Mouse (Mus musculus): ENCODE data around the gene Map3k5. TPM values are rescaled to one million over a fixed set of nuclear protein-coding genes. Genes with fewer than 3 reads are reported as not detected.

The Map3k5 gene
- polyA plus RNA-seq, 1 experiment: 11.3 TPM

- Histone ChIP-seq H3K27ac (ENCODE audit: insufficient read depth, low read depth, low read length) (peak overlapping the region; percentile 91), H3K4me1 (ENCODE audit: control insufficient read depth, insufficient read depth, low read length) (peaks cover 16% of the 10 kb centered on the region), H3K27me3 (replicated peaks; ENCODE audit: control insufficient read depth, insufficient read depth, low read length) (no peaks in the 10 kb centered on the region), H3K36me3 (ENCODE audit: control insufficient read depth, insufficient read depth, low read length) (no peaks in the 10 kb centered on the region), H3K4me3 (ENCODE audit: insufficient read depth, low read depth, low read length) (peak overlapping the region; percentile 89)
- TF ChIP-seq POLR2A (IDR thresholded peaks at IDR 0.05; ENCODE audit: low read depth, low read length) (no peak), CTCF (conservative IDR thresholded peaks at IDR 0.05; ENCODE audit: insufficient read depth, insufficient read length, low read depth, low read length) (no peak)
- 4% methylated on average over 13 of the region's 13 CpGs for WGBS
- peak; percentile 44 for DNase-seq
Observed at GRCm38 (mm10) chr10:20149835-20150355, 215.6 kb downstream of the Map3k5 start.

- WGBS: 73% methylated on average over 1 of the region's 1 CpGs
- TF ChIP-seq CTCF (conservative IDR thresholded peaks at IDR 0.05; ENCODE audit: insufficient read depth, insufficient read length, low read depth, low read length): no peak
- no peak for TF ChIP-seq POLR2A (IDR thresholded peaks at IDR 0.05; ENCODE audit: low read depth, low read length)
- H3K4me3 ChIP-seq (ENCODE audit: insufficient read depth, low read depth, low read length): no peak overlapping the region
- H3K27ac ChIP-seq (ENCODE audit: insufficient read depth, low read depth, low read length): no peak overlapping the region
- no peak for DNase-seq
- H3K36me3 ChIP-seq (ENCODE audit: control insufficient read depth, insufficient read depth, low read length): no peaks in the 10 kb centered on the region
- H3K4me1 ChIP-seq (ENCODE audit: control insufficient read depth, insufficient read depth, low read length): peaks cover 16% of the 10 kb centered on the region
- H3K27me3 ChIP-seq (replicated peaks; ENCODE audit: control insufficient read depth, insufficient read depth, low read length): no peaks in the 10 kb centered on the region
Observed at GRCm38 (mm10) chr10:20152131-20152530, 217.9 kb downstream of the Map3k5 start.

- H3K27ac ChIP-seq (ENCODE audit: insufficient read depth, low read depth, low read length): no peak overlapping the region
- H3K4me3 ChIP-seq (ENCODE audit: insufficient read depth, low read depth, low read length): no peak overlapping the region
- H3K36me3 ChIP-seq (ENCODE audit: control insufficient read depth, insufficient read depth, low read length): no peaks in the 10 kb centered on the region
- H3K27me3 ChIP-seq (replicated peaks; ENCODE audit: control insufficient read depth, insufficient read depth, low read length): no peaks in the 10 kb centered on the region
- peaks cover 21% of the 10 kb centered on the region for H3K4me1 ChIP-seq (ENCODE audit: control insufficient read depth, insufficient read depth, low read length)
- no peak for DNase-seq
- no peak for TF ChIP-seq POLR2A (IDR thresholded peaks at IDR 0.05; ENCODE audit: low read depth, low read length)
- TF ChIP-seq CTCF (conservative IDR thresholded peaks at IDR 0.05; ENCODE audit: insufficient read depth, insufficient read length, low read depth, low read length): no peak
- 37% methylated on average over 2 of the region's 2 CpGs for WGBS
Observed at GRCm38 (mm10) chr10:20153507-20153906, 219.2 kb downstream of the Map3k5 start.

GRCm38 (mm10) chr10:20155401-20155800, 221.1 kb downstream of the Map3k5 start:
- Histone ChIP-seq H3K4me3 (ENCODE audit: insufficient read depth, low read depth, low read length) (no peak overlapping the region), H3K36me3 (ENCODE audit: control insufficient read depth, insufficient read depth, low read length) (no peaks in the 10 kb centered on the region), H3K4me1 (ENCODE audit: control insufficient read depth, insufficient read depth, low read length) (peaks cover 24% of the 10 kb centered on the region), H3K27ac (ENCODE audit: insufficient read depth, low read depth, low read length) (no peak overlapping the region), H3K27me3 (replicated peaks; ENCODE audit: control insufficient read depth, insufficient read depth, low read length) (no peaks in the 10 kb centered on the region)
- TF ChIP-seq CTCF (conservative IDR thresholded peaks at IDR 0.05; ENCODE audit: insufficient read depth, insufficient read length, low read depth, low read length) (no peak), POLR2A (IDR thresholded peaks at IDR 0.05; ENCODE audit: low read depth, low read length) (no peak)
- WGBS: 72% methylated on average over 7 of the region's 7 CpGs
- no peak for DNase-seq

GRCm38 (mm10) chr10:20157021-20157726, 222.9 kb downstream of the Map3k5 start:
- Histone ChIP-seq H3K27ac (ENCODE audit: insufficient read depth, low read depth, low read length) (no peak overlapping the region), H3K27me3 (replicated peaks; ENCODE audit: control insufficient read depth, insufficient read depth, low read length) (no peaks in the 10 kb centered on the region), H3K4me1 (ENCODE audit: control insufficient read depth, insufficient read depth, low read length) (peaks cover 29% of the 10 kb centered on the region), H3K4me3 (ENCODE audit: insufficient read depth, low read depth, low read length) (no peak overlapping the region), H3K36me3 (ENCODE audit: control insufficient read depth, insufficient read depth, low read length) (no peaks in the 10 kb centered on the region)
- 84% methylated on average over 8 of the region's 8 CpGs for WGBS
- TF ChIP-seq CTCF (conservative IDR thresholded peaks at IDR 0.05; ENCODE audit: insufficient read depth, insufficient read length, low read depth, low read length) (no peak), POLR2A (IDR thresholded peaks at IDR 0.05; ENCODE audit: low read depth, low read length) (no peak)
- DNase-seq: no peak

- 49% methylated on average over 4 of the region's 4 CpGs for WGBS
- H3K4me3 ChIP-seq (ENCODE audit: insufficient read depth, low read depth, low read length): no peak overlapping the region
- H3K4me1 ChIP-seq (ENCODE audit: control insufficient read depth, insufficient read depth, low read length): peaks cover 22% of the 10 kb centered on the region; the same call in 1 of the 2 replicates
Observed at GRCm38 (mm10) chr10:20158756-20159155, 224.5 kb downstream of the Map3k5 start.

GRCm38 (mm10) chr10:20159308-20159707, 225.0 kb downstream of the Map3k5 start:
- 83% methylated on average over 5 of the region's 5 CpGs for WGBS
- DNase-seq: no peak
- H3K36me3 ChIP-seq (ENCODE audit: control insufficient read depth, insufficient read depth, low read length): no peaks in the 10 kb centered on the region
- no peak overlapping the region for H3K27ac ChIP-seq (ENCODE audit: insufficient read depth, low read depth, low read length)
- H3K27me3 ChIP-seq (replicated peaks; ENCODE audit: control insufficient read depth, insufficient read depth, low read length): no peaks in the 10 kb centered on the region
- no peak overlapping the region for H3K4me3 ChIP-seq (ENCODE audit: insufficient read depth, low read depth, low read length)
- H3K4me1 ChIP-seq (ENCODE audit: control insufficient read depth, insufficient read depth, low read length): peaks cover 19% of the 10 kb centered on the region; the same call in 1 of the 2 replicates
- TF ChIP-seq POLR2A (IDR thresholded peaks at IDR 0.05; ENCODE audit: low read depth, low read length): no peak
- TF ChIP-seq CTCF (conservative IDR thresholded peaks at IDR 0.05; ENCODE audit: insufficient read depth, insufficient read length, low read depth, low read length): no peak

More at GRCm38 (mm10) chr10:20158756-20159155, 224.5 kb downstream of the Map3k5 start:
- no peaks in the 10 kb centered on the region for H3K27me3 ChIP-seq (replicated peaks; ENCODE audit: control insufficient read depth, insufficient read depth, low read length)
- no peak for DNase-seq
- no peaks in the 10 kb centered on the region for H3K36me3 ChIP-seq (ENCODE audit: control insufficient read depth, insufficient read depth, low read length)
- H3K27ac ChIP-seq (ENCODE audit: insufficient read depth, low read depth, low read length): no peak overlapping the region
- no peak for TF ChIP-seq CTCF (conservative IDR thresholded peaks at IDR 0.05; ENCODE audit: insufficient read depth, insufficient read length, low read depth, low read length)
- TF ChIP-seq POLR2A (IDR thresholded peaks at IDR 0.05; ENCODE audit: low read depth, low read length): no peak
